Mouse (Mus musculus) T-helper 17 cell (primary cell): ENCODE measurements at regions not wholly inside any gene's neighbourhood (a gene's known extent, or its start where the extent isn't known, plus 50 kb on each side); places are given as distances from the start of the nearest gene placed in this dataset.

ENCODE experiments used
- in situ Hi-C, 2 experiments: fragments of 300-600 bp; cut with MboI, MseI; formaldehyde crosslinking; loops; 1 replicate in 1 of 2; 2 replicates in 1 of 2; pipeline ENCODE4 v1.15.1; 2025; ENCODE audit warnings: high pct_unique_total_duplicates in 2 of 2

- in situ Hi-C loops = loop anchor here in 1 of 2 experiments (10.0 kb wide), 1 partner anchor 600 kb away; no protein-coding TSS in a partner anchor
Observed at GRCm38 (mm10) chr1:29595003-29595402, 815.0 kb upstream of the Gm597 start.

GRCm38 (mm10) chr1:29587810-29588209, 807.8 kb upstream of the Gm597 start:
- in situ Hi-C loops = no loop called here
